Mouse (Mus musculus): Measurements from ENCODE around the gene Mid1.

The Mid1 gene

DNA sequence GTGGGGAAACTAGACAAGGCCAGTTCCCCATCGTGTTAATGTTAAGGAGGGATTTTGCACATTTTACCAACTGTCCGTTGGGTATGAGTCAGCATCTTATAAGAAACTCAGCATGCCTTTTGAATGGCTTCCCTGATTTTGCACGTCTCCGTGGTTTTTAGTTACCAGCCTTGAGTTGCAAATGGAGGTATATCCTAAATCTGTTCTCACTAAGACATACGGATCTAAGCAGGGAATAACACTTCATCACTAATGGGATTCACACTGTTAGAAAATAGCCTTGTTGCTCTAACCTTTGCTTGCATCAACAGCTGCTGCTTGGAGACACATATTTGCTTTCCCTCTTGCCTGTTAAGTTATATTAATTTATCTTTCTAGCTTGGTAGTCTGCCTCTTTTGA, 126.3 kb downstream of the Mid1 start:
- DNase-seq (ENCODE audit: extremely low read depth, insufficient read length, low spot score): no peak

DNA sequence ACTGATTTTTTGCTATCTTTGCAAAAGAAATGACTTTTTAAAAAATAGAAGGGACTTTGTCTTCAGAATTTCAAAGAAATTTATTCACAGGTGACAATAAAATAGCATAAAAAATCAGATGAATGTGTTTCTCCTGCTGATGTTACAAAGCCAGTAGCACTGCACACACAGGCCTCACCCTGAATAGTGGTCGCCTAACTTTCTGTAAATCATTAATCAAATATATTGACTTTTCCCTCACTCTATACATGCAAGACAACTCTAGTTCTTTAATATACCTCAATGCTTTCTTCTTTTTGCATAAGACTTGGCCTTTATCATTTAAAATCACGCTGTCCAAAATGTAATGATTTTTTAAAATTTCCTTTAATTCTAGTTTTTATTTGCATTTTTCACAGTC, 126.8 kb downstream of the Mid1 start:
- DNase-seq (ENCODE audit: extremely low read depth, insufficient read length, low spot score): no peak

DNA sequence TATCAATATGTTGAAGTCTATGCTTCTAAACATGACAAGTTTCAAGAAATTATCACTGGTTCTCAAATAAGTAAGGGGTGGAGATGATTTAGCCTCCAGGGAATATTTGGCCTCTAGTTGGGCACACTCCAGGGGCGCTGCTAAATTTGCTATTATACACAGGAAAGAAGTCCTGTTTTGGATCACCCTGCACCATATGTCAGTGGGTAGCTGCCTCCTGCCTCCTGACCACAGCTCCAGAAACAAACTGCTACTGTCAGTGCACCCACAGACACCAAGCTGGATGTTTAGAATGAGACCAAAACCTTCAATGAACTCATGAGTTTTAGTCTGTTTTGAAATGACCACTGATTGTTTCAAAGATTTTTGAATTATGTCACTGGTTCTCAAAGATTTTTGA, 128.7 kb downstream of the Mid1 start:
- no peak for DNase-seq (ENCODE audit: extremely low read depth, insufficient read length, low spot score)

DNA sequence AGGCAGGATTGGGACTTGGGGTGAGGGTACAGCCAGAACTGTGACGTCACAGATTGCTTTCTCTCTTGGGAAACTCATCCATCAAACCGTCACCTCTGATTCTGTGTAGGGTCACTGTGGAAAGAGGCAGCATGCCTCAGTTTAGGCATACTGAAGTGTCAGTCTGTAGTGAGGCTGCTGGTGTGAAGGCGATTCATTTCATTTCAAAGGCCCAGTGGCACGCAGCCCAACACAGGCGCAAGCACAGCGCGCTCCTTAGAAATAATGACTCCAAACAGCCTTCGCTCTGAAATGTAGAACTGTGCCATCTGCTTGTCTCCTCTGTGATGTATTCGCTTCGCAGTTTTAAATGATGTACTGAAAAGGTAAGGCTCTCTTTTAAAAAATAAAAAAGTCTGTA, 141.9 kb downstream of the Mid1 start:
- no peak for DNase-seq (ENCODE audit: extremely low read depth, insufficient read length, low spot score)

DNA sequence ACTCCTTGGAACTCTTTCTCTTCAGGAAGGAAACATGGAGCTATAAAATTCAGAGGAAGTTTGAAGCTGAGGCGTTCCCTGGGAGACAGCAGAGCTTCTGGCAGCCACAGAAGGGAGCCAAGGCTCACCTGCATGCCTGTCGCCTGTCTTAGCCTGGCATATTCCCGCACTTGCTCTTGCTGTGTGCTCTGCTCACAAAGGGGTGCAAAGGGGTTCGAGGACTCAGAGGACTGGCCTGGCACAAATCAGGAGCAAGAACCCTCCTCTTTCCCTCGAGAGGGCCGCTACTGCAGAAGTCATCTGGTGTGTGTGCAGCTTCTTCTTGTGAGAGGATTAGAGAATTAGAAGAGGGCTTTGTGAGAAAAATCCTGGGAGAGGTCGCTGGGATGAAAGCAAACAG, 142.7 kb downstream of the Mid1 start:
- no peak for DNase-seq (ENCODE audit: extremely low read depth, insufficient read length, low spot score)

DNA sequence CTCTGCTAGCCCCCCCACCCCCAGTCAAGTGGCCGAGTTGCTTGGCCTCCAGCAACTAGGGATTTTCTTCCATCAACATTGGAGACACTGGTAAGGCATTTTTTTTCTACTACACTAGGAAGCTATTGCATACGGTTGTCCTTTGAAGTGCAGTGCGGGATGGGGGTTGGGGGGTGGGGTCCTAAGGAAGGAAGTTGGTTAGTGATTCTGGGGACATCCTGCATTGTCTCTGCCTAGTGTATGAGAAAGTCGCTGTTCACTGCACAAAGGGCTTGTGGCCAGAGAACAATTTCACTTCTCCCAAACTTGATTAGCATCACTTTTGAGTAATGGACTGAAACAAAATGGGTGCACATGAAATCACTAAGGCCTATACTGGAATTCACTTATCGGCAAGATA, 143.1 kb downstream of the Mid1 start:
- no peak for DNase-seq (ENCODE audit: extremely low read depth, insufficient read length, low spot score)

DNA sequence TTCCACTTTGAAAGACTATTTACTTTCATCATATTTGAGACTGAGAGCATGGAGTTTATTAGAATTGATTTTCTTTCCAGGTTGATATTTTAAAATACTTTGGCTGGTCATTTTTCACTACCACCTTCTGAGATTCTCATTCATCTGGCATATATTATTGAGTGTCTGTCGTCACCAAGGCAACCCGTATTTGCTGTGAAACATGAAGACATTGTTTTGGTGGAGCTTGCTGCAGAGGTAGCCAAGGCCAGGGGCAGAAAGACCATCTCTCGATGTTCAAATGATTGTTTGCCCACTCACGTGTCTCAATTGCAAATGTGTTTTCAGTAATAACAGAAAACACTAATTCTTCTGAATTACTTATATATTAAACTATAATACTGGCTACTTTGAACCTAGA, 145.1 kb downstream of the Mid1 start:
- DNase-seq (ENCODE audit: extremely low read depth, insufficient read length, low spot score): no peak

DNA sequence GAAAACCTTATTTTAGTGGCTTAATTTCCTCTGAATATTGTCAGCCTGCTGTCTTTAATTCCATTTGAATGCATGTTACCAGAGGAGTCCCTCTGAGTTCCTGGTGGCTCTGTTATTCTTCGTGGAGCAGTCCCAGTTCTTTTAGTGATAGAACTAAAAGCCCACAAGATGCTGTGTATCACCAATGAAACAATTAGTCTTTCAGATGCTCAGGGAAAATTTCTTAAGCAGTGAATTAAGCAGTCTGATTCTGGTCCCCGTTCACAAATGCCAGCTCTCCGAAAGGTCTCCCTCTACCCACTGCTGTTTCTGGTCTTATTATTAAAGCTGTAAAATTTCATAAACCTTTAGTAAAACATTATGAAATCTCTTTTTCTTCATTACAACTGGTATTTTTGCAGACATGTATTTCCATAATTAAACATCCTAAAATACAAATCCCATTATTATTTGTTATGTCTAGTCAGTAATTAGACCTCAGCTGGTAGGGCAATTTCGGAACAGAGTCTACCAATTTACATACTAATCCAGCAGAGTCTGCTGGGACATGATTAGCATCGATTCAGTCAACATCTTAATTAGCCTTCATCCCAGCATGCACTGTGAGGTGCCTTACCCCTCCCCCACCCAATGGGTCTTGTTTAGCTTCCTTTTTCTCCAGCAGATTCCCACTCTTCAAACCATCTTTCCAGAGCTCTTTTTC, 153.1 kb downstream of the Mid1 start:
- no peak for DNase-seq (ENCODE audit: extremely low read depth, insufficient read length, low spot score)

DNA sequence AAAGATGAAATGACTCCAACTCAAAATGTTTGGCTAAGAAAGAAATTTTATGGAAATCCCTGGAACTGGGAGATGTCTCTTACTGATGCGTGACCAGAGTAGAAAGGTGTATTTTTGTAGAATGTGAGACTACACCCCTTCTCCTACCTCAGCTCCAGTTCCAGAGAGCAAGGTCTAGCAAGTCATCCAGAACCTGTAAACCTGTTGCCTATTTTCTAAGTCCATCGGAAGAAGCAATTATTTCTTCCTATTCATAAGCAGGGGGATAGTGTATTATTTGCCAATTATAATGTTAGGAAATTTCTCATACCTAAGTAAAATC, 153.6 kb downstream of the Mid1 start:
- DNase-seq (ENCODE audit: extremely low read depth, insufficient read length, low spot score): no peak

DNA sequence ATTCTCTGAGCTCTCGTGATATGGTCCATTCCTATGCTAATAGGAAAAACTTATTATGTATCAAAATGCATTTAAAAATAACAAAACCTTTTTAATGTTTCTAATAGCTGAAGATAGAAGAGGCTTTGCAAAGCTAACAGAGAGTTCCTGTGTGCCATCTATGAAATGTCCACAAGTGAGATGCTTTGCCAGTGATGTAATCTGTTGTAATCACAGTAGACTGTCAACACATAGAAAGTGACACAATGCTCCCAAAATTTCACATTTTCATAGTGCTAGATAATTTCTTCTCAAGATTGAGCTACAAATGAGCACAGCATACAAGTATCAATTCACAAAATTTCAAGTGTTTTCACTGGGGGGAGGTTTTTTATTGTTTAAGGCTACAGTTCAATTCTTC, 158.3 kb downstream of the Mid1 start:
- DNase-seq (ENCODE audit: extremely low read depth, insufficient read length, low spot score): no peak

DNA sequence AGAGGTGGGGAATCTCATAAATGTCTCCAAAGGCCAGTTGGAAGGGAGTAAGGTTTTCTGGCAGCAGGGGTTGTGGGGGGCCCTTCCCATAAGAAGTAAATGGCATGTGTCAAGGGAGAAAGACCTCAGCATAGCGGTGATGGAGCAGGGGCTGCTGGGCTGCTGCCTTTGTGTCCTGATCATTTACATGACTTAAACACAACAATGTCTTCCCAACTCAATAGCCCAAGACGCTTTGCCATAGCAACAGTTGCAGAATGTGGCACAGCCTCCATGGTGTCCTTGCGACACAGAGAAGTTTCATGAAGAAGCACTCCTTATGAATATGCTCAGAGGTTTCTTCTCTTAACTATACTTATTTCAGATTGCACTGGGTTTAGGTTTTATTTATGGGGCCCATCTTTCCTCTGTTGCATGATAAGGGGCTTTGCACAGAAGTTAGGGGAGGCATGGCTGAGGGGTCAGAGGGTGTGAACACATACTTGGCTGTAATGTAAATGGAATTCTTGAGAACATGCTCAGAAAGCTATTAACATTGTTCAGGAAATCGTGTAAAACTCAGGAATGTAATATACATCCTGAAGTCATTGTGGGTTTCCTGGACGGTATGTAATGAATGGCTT, 159.3 kb downstream of the Mid1 start:
- no peak for DNase-seq (ENCODE audit: extremely low read depth, insufficient read length, low spot score)

DNA sequence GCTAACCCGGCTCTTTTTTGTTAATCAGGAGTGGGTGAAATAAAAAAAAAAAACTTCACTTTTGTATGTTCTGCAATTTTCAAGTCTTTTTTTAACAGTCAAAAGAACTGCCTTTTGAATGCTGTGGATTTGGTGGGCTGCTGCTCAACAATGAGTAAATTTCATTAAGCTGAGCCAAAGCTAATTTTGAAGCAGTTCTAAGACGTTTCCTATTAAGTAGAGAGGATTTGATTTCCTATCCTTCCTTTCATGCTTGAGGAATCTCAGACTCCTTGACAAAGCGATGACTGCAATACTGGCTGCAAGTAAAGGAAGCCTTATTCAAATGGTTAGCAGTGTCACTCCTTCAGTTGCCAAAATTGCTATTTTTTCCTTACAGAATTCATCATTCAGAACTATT, 161.2 kb downstream of the Mid1 start:
- no peak for DNase-seq (ENCODE audit: extremely low read depth, insufficient read length, low spot score)

DNA sequence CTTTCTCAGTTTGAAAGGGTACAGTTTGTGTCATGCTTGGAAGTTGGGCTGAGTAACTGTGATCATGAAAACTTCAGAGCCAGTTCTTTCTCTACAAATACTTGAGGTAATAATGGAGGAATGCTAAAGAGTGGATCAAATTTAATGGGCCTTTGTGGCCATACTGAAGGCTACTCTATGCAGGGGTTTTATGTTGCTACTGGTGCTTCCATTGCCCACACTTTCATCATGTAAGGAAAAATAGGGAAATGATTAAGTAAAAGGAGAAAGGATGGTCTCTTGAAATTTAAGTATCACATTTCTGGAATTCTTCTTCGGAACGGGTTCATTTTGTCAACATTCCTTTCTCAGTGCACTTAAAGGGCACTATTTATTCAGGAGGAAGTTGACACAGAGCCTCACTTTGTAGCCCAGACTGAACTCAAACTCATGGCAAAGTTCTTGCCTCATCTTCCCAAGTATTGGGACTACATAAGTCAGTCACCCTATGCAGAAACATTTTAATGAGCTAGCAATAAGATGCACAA, 176.3 kb downstream of the Mid1 start:
- DNase-seq (ENCODE audit: extremely low read depth, insufficient read length, low spot score): no peak

DNA sequence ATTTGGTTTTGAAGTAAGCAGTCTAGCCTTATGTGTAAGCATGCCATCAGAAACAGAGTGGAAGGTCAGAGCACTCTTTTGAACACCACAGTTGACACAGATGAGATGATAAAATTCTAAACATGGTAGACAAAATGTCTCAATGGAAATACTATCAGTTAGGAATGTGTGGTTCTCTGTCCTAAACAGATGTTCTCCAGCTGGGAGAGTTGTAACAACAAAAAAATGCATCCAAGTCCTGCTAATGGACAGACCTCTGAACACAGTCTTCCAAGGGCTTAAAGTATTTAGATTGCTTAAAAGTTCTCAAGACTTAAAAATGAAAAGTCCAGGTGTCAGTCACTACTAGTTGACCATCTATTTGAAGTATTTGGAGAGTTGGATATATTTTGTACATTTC, 177.4 kb downstream of the Mid1 start:
- DNase-seq (ENCODE audit: extremely low read depth, insufficient read length, low spot score): no peak

DNA sequence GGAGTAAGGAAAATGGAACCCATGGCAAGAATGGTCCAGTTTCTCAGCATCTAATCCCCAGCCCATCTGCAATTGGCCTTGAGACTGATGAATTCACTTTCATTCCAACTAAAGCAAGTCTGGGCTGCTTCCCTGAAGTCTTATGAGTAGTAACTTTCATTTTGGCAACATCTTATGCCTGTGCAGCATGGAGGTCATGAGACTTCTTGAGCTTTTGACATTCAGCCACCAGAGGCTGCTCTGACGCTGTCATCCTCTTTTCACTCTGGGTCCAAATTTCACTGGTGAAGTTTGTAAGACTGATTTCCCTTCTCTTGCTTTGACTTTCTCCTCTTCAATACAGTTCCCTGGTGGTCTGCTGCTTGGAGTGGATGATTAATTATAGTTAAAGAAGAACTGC, 177.8 kb downstream of the Mid1 start:
- DNase-seq (ENCODE audit: extremely low read depth, insufficient read length, low spot score): peak; percentile 41

DNA sequence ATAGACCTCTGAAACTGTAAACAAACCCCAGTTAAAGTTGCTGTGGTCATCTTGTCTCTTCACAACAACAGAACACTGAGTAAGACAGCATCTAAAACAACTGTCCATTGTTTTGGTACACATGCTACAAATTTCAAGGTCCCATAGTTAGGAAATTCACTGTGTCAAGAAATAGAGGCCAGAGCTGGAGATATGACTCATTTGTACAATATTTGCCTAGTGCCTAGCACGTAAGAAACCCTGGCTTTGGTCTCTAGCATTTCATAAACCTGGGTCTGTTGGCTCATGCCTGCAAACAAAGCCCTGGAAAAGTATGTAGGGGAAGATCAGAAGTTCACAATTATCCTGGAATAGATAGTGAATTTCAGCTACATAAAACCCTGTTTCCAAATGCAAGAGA, 178.8 kb downstream of the Mid1 start:
- peak; percentile 26 for DNase-seq (ENCODE audit: extremely low read depth, insufficient read length, low spot score)

DNA sequence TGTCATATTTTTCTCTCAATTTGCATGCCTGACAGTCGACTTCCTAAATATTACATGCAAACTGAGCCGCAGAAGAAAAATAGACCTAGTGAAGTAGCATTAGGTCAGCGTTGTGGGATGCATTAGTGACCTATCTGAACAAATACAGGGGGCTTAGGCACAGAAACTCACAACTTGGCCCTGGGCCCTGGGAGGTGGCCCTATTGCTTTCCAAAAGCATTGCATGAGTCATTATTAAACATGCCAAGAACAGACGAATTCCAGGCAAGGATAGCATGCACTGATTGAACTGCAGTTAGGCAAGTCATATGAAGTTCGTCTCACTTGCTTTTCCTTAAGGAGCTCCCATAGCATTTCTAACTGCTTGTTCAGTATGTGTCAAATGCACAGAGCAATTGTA, 183.2 kb downstream of the Mid1 start:
- DNase-seq (ENCODE audit: extremely low read depth, insufficient read length, low spot score): no peak

DNA sequence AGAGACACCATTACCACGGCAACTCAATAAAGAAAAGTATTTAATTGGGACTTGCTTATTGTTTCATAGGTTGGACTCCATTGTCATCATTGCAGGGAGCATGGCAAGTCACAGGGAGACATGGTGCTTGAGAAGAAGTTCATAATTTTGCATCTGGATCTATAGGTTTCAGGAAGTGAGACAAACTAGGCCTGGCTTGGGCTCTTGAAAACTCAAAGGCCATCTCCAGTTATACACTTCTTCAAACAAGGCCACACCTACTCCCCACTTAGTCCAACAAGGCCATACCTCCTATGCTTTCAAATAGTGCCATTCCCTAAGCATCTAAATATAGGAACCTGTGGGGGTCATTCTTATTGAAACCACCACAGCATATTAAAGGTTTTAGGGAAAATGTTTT, 189.5 kb downstream of the Mid1 start:
- DNase-seq (ENCODE audit: extremely low read depth, insufficient read length, low spot score): no peak

DNA sequence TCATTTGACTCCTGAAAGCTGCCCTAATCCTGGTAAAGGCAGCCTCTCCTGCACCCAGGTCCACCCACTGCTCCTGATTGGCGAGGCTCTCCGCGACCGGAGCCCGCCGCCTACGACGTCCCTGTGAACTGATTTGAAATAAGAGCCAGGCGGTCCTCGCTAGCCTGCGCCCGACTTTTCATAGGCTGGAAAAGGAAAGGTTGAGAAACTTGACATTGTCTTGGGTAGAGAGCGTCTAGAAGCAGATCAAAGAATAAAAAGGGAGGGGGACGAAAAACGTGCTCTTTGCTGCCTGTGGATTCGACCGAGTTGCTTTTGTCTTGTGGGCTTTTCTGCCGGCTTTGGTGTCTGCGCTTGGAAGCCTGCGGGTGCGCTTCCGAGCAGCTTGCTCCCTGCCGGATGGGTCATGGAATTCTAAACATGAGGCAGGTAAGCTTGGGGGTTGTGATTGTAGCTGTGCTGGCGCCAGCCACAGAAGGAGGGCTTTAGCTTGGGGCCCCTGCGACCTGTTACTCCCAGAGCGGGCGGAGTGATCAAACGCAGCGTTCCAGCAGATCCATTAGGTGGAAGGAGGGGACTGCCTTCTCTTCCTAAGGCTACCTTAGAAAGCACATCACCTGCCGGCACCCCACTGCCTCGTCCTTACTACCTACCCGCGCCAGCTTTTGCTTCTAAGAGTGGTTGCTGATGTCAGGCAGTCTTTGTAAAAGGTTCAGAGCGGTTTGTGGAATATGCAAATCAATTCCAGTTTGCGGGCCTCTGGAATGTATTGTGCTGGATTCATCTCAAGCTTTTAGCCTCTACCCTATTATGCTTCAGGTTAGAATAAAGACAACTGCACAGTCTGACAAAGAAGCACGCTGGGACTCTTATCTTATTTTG, 194.7 kb downstream of the Mid1 start:
- DNase-seq (ENCODE audit: extremely low read depth, insufficient read length, low spot score): peak; percentile 77

DNA sequence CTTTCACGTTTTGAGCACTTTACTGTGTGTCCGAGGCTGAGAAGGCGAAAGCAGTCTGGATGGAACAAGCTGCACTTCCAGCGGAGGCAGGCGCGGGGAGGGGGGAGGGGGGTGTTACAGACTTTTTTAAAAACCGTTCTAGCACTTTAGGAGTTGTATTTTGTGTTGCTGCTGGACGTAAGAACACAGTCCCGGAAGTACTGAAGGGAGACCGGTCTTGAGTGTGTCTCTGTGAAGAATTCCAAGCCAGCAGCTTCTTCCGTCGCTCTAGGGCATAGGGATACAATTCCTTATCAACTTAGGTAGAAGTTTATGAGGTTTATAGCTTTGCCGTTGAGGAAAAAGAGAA, 195.3 kb downstream of the Mid1 start:
- DNase-seq (ENCODE audit: extremely low read depth, insufficient read length, low spot score): no peak

DNA sequence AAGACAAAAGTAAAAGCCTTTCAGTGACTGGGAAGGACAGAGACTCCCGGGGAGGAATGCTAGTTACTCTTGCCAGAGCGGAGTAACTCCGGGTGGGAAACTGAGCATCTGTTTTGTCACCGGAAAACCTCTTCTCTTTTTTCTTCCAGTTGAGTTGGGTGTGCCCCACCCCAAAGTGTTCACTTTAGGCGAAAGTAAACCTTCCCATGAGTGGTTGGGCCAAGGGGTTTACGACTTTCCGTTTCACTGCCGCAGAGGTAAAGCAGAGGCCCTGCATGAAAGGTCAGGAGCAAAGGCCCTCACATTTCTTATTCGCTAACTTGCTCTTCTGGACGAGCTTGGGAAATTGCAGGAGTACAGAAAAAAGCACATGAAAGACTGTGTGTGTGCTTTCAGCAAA, 195.8 kb downstream of the Mid1 start:
- no peak for DNase-seq (ENCODE audit: extremely low read depth, insufficient read length, low spot score)

Measured in 3134 (cell line).